Mouse (Mus musculus) CH12F3 (cell line): ENCODE measurements around the gene Urad.

ENCODE experiments used
- in situ Hi-C: fragments of 300-500 bp; cut with MboI; formaldehyde crosslinking; loops from 2 replicates; pipeline ENCODE4 v1.14.3; 2020; ENCODE audit warnings: low sequenced_read_pairs

Gene Urad

GRCm38 (mm10) chr5:147329946-147330345 lies 7.7 kb upstream of the Urad start:
- in situ Hi-C loops, result loop anchor here (10.0 to 25.0 kb wide), 2 partner anchors 507 to 655 kb away; no protein-coding TSS in a partner anchor

DNA sequence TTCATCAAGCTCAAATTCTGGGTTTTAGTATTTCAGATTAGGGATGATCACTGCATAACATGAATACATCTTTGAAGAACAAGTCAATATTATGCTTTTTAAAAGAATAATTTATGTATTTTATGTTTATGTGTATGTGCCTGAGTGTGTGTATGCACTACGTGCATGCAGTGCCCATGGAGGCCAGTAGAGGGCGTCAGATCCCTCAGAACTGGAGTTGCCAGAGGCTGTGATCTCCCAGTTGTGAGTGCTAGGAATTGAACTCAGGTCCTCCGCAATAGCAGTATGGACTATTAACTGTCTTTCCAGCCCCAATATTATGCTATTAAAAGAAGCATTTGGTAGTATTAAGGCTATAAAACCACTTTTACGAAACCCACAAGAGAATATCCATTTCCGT lies 5.4 kb upstream of the Urad start:
- in situ Hi-C loops, result loop anchor here (10.0 to 25.0 kb wide), 2 partner anchors 510 to 653 kb away; no protein-coding TSS in a partner anchor

- in situ Hi-C loops, result loop anchor here (10.0 to 25.0 kb wide), 2 partner anchors 511 to 651 kb away; no protein-coding TSS in a partner anchor
These were observed 3.7 kb upstream of the Urad start for GRCm38 (mm10) chr5:147325931-147326330.

GRCm38 (mm10) chr5:147323237-147323917 lies 1.1 kb upstream of the Urad start:
- in situ Hi-C loops, result loop anchor here (10.0 kb wide), 1 partner anchor 649 kb away; no protein-coding TSS in a partner anchor

GRCm38 (mm10) chr5:147319653-147320052 lies 2.6 kb downstream of the Urad start:
- in situ Hi-C loops, result loop anchor here (10.0 kb wide), 2 partner anchors 615 to 645 kb away; no protein-coding TSS in a partner anchor

DNA sequence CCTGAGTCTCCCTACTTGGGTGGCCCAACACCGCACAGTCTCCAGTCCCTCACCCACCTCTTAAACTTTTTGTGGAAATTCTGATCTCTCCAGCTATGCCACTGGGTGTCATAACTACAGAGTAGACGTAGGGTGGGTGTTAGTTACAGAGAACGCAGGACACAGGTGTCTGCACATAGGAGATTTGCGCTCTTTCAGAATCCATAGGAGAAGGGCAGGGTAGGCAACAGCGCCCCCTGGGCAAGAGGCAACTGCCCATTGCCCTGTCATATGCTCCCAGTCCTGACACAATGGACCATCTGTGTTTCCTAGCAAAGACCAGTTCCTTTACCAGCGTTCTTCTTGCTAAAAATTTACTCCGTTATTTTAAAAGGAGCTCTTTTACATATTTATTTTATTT lies 4.2 kb downstream of the Urad start:
- in situ Hi-C loops, result loop anchor here (10.0 kb wide), 1 partner anchor 613 kb away; no protein-coding TSS in a partner anchor

- in situ Hi-C loops, result loop anchor here (10.0 kb wide), 1 partner anchor 613 kb away; no protein-coding TSS in a partner anchor
These were observed 4.9 kb downstream of the Urad start for GRCm38 (mm10) chr5:147317321-147317720.

- in situ Hi-C loops, result loop anchor here (10.0 kb wide), 1 partner anchor 611 kb away; no protein-coding TSS in a partner anchor
These were observed 6.7 kb downstream of the Urad start for GRCm38 (mm10) chr5:147315432-147316075.

DNA sequence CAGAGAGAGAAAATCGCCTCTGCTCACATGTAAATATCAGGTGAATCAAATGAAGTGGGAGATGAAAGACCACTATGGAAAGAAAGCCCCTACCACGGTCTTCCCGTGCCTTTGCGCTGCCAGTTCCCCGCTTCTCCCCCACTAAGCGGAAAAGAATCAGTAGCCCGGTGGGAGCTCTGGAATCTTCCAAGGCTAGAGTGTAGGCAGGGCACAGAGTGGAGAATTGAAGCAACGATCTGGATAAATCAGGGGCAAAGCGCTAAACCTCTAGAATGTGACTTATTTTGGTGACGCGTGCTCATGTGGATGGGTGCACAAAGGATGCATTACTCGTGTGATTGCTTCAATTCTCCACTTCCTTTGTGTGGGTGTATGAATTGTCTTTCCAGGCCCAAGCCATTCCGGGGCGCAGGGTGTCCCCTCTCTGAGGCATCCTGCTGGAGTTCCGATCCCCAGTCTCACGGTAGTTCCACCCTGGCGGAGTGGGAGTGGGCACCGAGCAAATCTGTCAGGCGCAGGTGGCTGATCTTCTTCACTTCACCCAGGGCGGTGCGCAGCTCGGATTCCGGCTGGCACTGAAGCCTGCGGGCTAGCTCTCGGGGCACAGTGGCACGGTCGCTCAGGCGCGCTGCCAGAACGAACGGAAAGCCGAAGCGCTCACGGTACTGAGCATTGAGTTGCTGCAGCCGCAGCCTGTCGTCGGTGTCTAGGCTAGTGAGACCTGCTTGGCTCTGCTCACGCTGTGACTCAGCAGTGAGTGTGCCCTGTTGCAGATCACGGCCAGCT lies 7.4 kb downstream of the Urad start:
- in situ Hi-C loops, result loop anchor here (10.0 kb wide), 1 partner anchor 610 kb away; no protein-coding TSS in a partner anchor

- in situ Hi-C loops, result loop anchor here (10.0 kb wide), 1 partner anchor 608 kb away; no protein-coding TSS in a partner anchor
These were observed 9.2 kb downstream of the Urad start for GRCm38 (mm10) chr5:147312830-147313685.

- in situ Hi-C loops, result loop anchor here (10.0 kb wide), 2 partner anchors 395 to 605 kb away; no protein-coding TSS in a partner anchor
These were observed 12.5 kb downstream of the Urad start for GRCm38 (mm10) chr5:147309786-147310185.

DNA sequence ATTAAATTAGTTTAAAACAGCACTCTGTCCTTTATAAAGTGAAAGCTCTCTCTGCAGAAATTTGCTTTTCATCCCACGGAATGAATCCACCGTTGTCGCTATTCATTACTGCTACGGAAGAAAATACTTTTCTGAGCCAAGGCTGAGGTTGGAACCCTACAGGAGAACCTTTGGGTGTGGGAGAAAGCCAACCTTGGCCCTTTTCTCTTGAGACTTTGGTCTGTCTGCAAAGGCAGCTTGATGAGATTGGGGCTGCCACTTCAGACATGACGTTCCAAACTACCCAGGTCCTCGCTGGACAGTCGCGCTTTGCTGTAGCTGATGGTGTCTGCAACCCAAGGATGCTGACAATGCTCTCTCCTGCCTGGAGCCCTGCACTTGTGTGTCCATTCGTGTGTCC lies 13.8 kb downstream of the Urad start:
- in situ Hi-C loops, result loop anchor here (10.0 kb wide), 1 partner anchor 394 kb away; no protein-coding TSS in a partner anchor

DNA sequence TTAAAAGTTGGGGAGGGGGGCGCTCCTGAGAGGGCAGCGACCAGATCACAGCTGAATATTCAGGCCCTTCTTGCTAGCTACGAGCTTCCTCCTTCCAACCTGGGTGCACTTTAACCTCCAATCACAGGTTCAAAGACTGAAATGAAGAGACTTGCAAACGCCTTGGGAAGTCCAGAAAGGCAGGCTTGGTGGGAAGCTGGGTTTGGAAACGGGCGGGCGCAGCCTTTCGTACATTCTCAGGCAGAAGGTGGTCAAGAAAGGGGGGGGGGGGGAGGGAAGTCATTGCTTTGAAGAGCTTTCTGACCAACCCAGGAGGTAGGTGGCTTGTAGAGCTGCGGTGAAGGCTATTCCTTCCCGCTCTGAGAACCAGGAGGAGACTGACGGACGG lies 14.8 kb downstream of the Urad start:
- in situ Hi-C loops, result loop anchor here (10.0 kb wide), 1 partner anchor 393 kb away; no protein-coding TSS in a partner anchor

DNA sequence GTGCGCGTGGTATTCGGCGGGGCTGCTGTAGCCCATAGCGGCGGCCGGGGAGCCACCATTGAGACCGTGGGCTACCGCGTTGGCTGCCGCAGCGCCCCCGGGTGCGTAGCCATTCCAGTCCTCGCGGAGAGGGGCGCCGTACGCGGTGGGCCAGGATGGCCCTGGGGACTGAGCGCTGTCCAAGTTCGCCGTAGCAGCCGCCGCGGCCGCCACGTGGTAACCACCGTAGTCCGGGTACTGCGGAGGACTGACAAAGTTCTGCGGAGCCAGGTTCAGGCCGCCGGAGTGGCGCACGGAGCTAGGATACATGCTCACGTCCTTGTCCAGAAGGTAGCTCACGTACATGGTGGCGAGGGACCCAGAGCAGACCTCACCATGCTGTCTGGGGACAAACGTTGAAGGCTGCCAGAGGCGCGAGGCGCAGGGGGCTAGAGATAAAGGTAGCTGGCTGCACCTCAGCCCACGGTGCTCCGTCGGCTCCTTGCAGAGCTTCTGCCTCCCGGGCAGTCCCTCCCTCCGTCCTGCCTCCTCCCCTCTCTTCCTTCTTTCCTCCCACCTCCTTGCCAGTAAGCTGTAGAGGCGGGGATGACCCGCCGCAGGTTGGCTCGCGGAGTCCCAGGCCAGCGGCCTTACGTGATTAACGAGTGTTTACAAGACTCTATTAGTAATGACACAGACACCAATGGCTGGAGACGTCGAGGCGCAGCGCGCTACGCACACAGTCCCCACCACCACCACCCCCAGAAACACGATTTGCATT lies 15.4 kb downstream of the Urad start, which contains the start of gene Cdx2:
TSS of gene Cdx2 (minus strand) at position 633 of the 760 bp plus-strand sequence.
- in situ Hi-C loops, result loop anchor here (10.0 kb wide), 1 partner anchor 392 kb away; no protein-coding TSS in a partner anchor

DNA sequence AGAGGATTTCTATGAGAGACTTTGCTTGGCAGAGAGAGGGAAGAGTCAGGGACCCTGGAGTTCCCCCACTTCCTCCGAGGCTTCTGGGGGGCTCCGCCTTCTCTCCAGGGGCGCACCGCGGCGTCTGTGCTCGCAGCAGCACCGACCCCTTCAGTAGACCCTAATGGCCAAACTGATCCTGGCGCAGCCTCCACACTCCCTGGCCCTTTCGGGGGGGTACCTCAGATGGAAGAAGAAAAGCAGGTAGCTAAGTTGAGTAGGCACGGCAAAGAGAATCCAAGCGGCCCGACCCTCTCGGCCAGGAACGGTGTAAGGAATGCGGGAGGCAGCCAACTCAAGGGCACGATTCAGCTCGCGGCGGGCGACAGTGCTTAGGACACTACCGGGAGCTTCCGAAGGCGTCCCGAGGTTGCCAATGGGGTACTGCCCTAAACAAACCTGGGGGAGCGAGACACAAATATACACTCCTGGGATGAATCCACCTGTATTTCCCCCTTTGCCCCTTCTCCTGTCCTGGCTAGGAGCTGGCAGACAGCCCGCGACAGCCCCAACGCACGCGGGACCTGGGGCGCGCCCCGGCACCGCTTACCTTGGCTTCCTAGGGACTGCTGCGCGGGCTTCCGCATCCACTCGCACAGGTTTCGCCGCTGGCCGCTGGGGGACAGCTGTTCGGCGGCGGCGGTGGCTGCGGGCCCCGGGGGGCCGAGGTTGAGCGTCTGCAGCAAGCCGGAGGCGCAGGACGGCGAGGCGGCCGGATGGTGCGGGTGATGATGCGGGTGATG lies 16.2 kb downstream of the Urad start:
- in situ Hi-C loops, result loop anchor here (10.0 kb wide), 1 partner anchor 391 kb away; no protein-coding TSS in a partner anchor

GRCm38 (mm10) chr5:147305166-147305565 lies 17.1 kb downstream of the Urad start:
- in situ Hi-C loops, result loop anchor here (10.0 kb wide), 1 partner anchor 390 kb away; no protein-coding TSS in a partner anchor

GRCm38 (mm10) chr5:147304276-147305155 lies 17.7 kb downstream of the Urad start:
- in situ Hi-C loops, result loop anchor here (10.0 kb wide), 1 partner anchor 390 kb away; no protein-coding TSS in a partner anchor
